Mouse (Mus musculus): Measurements from ENCODE around the gene Apoc1.

DNA sequence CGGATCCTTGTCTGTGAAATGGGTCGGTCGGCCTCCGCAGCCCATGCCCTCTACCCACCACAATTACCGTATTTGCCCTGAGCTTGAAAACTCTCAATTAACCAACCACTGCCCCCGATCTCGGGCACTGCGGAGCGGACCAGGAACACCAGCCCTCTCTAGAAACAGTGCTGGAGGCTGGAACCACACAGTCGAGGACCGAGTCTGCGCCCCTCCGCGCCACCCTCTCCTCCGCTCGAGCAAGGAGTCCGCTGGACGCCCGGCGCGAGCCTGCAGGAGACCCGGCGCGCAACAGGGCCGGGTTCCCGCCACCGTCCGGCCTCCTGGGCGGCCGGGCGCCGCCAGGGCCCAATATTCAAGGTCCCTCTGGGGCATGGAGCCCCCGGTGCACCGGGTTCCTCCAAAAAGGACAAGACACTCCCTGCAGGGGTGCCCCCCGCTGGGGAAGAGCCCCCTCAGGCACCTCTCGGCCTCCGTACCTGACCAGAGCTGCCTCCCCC, 28.0 kb downstream of the Apoc1 start:
- TF ChIP-seq CTCF (IDR thresholded peaks at IDR 0.05; ENCODE audit: low read depth) (no peak), EP300 (IDR thresholded peaks at IDR 0.05; ENCODE audit: low read depth) (no peak)
